Mouse (Mus musculus): ENCODE results near the gene Pde4dip.
A peak's percentile ranks its signal among the peaks of the same experiment; 100 is the strongest.

Gene Pde4dip

GRCm38 (mm10) chr3:97900516-97901490, 12.3 kb upstream of the Pde4dip start, which contains the start of gene Sec22b:
Gene Sec22b (plus strand): TSS chr3:97901190.
- peak; percentile 94 for DNase-seq (ENCODE audit: low read depth, low spot score)

- no peak for DNase-seq (ENCODE audit: low read depth, low spot score)
Observed at GRCm38 (mm10) chr3:97898381-97898780, 9.9 kb upstream of the Pde4dip start.

GRCm38 (mm10) chr3:97894695-97895094, 6.2 kb upstream of the Pde4dip start:
- peak; percentile 62 for DNase-seq (ENCODE audit: low read depth, low spot score)

GRCm38 (mm10) chr3:97890205-97890604, 1.7 kb upstream of the Pde4dip start:
- DNase-seq (ENCODE audit: low read depth, low spot score) = no peak

GRCm38 (mm10) chr3:97887785-97888167, 731 bp downstream of the Pde4dip start:
- no peak for DNase-seq (ENCODE audit: low read depth, low spot score)

GRCm38 (mm10) chr3:97881576-97881975, 6.9 kb downstream of the Pde4dip start:
- DNase-seq (ENCODE audit: low read depth, low spot score) = no peak

GRCm38 (mm10) chr3:97879222-97879621, 9.3 kb downstream of the Pde4dip start:
- peak; percentile 76 for DNase-seq (ENCODE audit: low read depth, low spot score)

- DNase-seq (ENCODE audit: low read depth, low spot score) = no peak
Observed at GRCm38 (mm10) chr3:97876259-97876658, 12.2 kb downstream of the Pde4dip start.

- DNase-seq (ENCODE audit: low read depth, low spot score) = no peak
Observed at GRCm38 (mm10) chr3:97874777-97875176, 13.7 kb downstream of the Pde4dip start.

- no peak for DNase-seq (ENCODE audit: low read depth, low spot score)
Observed at GRCm38 (mm10) chr3:97869730-97870129, 18.8 kb downstream of the Pde4dip start.

- no peak for DNase-seq (ENCODE audit: low read depth, low spot score)
Observed at GRCm38 (mm10) chr3:97868733-97869132, 19.8 kb downstream of the Pde4dip start.

GRCm38 (mm10) chr3:97868024-97868689, 20.4 kb downstream of the Pde4dip start:
- peak; percentile 37 for DNase-seq (ENCODE audit: low read depth, low spot score)

- DNase-seq (ENCODE audit: low read depth, low spot score) = no peak
Observed at GRCm38 (mm10) chr3:97867221-97868023, 21.1 kb downstream of the Pde4dip start.

- no peak for DNase-seq (ENCODE audit: low read depth, low spot score)
Observed at GRCm38 (mm10) chr3:97866696-97867095, 21.8 kb downstream of the Pde4dip start.

GRCm38 (mm10) chr3:97860820-97861451, 27.6 kb downstream of the Pde4dip start:
- no peak for DNase-seq (ENCODE audit: low read depth, low spot score)

GRCm38 (mm10) chr3:97859400-97859799, 29.1 kb downstream of the Pde4dip start:
- no peak for DNase-seq (ENCODE audit: low read depth, low spot score)

- DNase-seq (ENCODE audit: low read depth, low spot score) = no peak
Observed at GRCm38 (mm10) chr3:97854575-97855384, 33.7 kb downstream of the Pde4dip start.

- no peak for DNase-seq (ENCODE audit: low read depth, low spot score)
Observed at GRCm38 (mm10) chr3:97851803-97852202, 36.7 kb downstream of the Pde4dip start.

- DNase-seq (ENCODE audit: low read depth, low spot score) = no peak
Observed at GRCm38 (mm10) chr3:97847626-97848025, 40.9 kb downstream of the Pde4dip start.

- no peak for DNase-seq (ENCODE audit: low read depth, low spot score)
Observed at GRCm38 (mm10) chr3:97846448-97846847, 42.1 kb downstream of the Pde4dip start.

Measured in A20 (cell line).